Mouse (Mus musculus) spleen, postnatal 10 days (tissue): ENCODE data around the gene Cfap70.

Experiments
- DNase-seq, 2 experiments: peaks; one replicate each; pipeline ENCODE4 v3.0.0; 2021 to 2022; ENCODE audit warnings: low spot score in 2 of 2

Cfap70 gene

GRCm38 (mm10) chr14:20423046-20423445 is 29.0 kb downstream of the Cfap70 start:
- DNase-seq: no peak

DNA sequence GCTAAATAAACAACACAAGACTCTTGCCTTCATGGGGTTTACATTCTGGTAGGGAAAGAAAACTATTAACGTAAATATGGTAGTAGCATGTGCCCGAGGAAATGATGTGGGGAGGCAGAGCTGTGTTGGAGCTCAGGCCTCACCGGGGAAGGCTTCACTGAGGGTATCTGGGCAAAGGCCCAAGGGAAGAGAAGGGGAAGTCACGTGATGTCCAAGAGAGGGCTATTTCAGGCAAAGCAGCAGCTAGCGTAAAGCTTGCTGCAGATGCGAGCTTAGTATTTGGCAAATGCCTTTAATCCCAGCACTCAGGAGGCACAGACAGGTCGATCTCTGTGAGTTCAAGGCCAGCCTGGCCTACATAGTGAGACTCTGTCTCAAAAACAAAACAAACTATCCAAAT is 29.8 kb downstream of the Cfap70 start:
- DNase-seq: peak in 1 of 2 experiments; percentile 21

DNA sequence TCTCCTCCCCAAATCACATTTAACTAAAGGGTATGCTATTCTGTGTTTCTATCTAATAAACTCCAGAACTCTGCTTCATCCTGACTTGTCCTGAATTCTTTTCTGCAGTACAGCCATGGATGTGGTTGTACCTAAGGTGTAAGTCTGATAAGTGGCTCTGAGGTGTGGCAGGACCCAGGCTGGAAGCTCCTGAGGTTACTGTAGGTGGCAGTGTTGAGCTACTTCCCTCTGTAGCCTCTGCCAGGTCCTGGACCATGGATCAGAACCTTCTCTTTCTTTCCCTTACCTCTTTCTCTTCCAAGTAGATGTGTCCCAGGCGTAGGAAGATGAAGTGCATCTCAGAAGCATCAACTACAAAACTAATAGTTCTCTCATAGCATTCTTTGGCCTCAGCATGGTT is 52.0 kb downstream of the Cfap70 start:
- DNase-seq: peak in 1 of 2 experiments; percentile 50

GRCm38 (mm10) chr14:20398864-20399263 is 53.2 kb downstream of the Cfap70 start:
- peak in 1 of 2 experiments; percentile 72 for DNase-seq

DNA sequence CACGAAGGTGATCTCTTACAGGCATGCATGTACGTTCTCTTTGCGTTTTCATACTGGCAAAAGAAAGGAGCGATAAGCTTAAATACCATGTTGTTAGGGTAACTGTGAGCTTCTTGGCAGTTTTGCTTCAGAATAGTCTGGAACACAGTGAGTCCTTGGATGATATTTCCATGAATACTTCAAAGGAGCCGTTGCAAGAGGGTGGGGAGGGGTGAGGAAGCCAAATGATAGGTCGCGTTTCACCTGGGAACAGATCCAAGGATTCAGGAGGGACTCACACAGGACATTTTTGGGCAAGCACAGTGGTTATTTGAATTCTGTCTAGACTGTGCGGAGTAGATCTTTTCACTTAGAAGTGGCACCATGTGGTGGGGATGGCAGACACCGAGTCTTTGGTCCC is 54.8 kb downstream of the Cfap70 start:
- no peak for DNase-seq

DNA sequence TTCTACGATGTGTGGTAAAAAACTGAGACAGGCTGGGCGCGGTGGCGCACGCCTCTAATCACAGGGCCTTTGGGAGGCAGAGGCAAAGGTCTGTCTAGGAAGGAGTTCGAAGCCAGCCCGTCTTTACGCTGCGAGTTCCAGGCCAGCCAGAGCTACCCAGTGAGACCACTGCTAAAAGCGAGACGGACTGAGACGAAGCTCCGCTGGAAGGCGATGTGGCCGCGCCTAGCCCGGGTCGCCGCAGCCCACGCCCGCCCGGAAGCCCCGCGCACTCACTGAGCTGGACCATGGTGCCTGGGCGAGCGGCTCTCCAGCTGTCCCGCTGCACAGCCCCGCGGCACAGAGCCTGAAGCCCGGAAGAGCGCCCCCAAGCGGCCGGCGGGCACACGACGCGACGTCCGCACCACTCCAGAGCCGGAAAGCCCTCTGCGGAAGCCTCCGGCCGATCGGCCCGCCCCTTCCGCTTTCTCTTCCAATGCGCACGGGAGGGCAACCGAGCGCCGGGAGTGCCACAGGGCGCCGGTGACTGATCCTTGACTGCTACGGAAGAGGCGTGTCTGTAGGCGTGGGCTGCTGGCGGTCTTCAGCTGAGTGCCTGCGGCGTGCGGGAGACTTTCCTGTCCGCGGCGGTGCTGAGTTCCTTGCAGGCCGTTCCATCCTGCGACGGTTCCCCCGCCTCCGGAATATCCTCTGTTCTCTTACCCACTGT is 58.7 kb downstream of the Cfap70 start, which contains the start of gene Mrps16:
TSS of gene Mrps16 (minus strand) at position 430 of the 709 bp plus-strand sequence.
- DNase-seq: peak; percentile 78 to 96

DNA sequence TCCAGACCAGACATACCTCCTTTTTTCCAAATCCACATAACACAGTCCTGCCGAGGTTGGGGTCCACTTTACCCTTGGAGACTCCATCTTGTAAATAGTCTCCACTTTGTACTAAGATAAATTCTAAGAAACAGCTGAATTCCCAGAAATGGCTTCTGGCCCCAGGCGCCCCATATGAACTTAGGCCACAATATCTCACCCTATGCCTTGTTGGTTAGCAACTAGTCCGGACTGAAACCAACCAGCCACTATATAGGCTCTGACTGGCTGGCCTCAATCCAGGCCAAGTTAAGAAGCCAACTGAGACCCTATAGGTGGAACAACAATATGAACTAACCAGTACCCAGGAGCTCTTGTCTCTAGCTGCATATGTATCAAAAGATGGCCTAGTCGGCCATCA is 59.7 kb downstream of the Cfap70 start:
- no peak for DNase-seq

- no peak for DNase-seq
These were observed 62.5 kb downstream of the Cfap70 start for GRCm38 (mm10) chr14:20389446-20390079.

- DNase-seq: peak; percentile 98 to 99
These were observed 63.4 kb downstream of the Cfap70 start, which contains the start of gene Dnajc9 for GRCm38 (mm10) chr14:20388441-20389129. Dnajc9 (minus strand) TSS chr14:20388910.

DNA sequence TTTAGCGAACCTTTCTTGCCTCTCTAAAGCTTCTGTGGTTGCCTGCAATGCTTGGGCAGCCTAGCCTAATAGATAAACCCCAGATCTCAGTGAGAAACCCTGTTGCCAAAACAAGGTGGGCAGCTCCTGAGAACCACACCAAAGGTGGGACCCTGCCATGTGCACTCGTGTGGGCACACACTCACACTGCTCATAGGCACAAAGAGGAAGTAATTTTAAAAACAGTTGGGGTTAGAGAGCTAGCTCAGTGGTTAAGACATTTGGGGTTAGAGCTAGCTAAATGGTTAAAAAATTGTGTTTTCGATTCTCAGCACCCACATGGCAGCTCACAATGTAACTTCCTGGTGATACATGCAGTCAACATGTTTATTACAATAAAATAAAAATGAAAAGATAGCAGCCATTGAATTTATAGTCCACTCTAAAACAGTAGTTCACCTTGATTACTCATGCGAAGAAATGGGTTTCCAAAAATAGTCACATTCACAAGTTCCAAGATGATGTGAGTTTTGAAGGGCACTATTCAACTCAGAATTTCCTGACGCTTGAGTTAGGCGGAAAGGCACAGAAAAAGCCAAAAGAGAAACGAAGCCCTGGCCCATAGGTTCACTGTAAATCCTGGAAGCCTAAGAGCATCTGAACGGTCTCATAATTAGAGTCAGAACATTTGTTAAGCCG is 72.1 kb downstream of the Cfap70 start:
- peak in 1 of 2 experiments; percentile 58 for DNase-seq

- DNase-seq: no peak
These were observed 72.9 kb downstream of the Cfap70 start for GRCm38 (mm10) chr14:20379087-20379640.

DNA sequence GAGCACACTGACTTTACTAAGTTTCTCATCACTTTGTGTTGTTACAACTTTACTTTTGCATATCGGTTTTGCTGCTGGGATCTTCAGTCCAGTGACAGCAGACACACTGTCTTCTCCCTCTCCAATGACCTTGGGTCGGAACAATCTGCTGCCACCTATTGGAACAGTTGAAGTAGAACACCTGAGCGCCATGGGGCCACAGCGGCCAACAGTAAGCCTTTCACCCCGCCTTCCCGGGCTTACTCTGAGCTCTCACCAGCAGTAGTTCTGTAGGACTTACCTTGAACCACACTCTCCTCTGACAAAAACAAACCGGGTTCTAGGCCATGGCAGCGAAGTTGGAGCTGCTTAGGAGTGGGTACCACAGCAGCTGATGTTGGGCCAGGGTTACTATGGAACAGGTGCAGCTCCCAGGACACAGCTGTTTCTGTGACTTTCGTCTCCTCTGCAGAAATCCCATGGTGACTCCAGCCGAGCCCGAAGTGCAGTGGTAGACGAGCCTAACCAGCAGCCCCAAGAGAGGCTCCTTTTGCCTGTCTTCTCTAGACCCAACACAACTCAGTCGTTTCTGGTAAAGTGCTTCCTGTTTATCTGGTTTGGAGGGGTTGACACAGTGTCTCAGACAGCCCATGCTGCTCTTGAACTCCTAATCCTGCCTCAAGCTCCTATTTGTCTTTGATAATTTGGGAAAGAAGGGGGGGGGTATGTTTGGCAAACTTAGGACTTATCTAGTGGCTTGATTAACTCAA is 73.5 kb downstream of the Cfap70 start:
- DNase-seq: peak; percentile 35 to 72

DNA sequence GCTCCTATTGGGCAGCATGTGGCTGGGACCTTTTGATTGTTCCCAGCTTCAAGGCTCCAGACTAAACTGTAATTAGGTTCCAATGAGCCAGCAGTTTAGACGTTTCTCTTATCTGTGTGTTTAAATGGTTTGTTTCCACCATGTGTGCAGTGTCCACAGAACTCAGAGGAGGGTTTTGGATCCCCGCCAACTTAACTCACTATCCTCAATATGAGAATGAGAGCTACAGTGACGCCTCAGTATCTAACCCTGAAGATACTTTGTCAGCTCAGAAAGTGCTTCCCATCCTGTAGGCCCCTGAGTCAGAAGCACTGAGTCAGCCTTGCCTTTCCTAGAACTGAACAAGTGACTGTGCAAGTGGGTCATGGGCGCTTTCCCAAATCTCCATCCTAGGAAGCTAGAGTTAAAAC is 74.9 kb downstream of the Cfap70 start:
- DNase-seq: peak in 1 of 2 experiments; percentile 38

- DNase-seq: no peak
These were observed 80.2 kb downstream of the Cfap70 start for GRCm38 (mm10) chr14:20371854-20372253.

GRCm38 (mm10) chr14:20370798-20371197 is 81.2 kb downstream of the Cfap70 start:
- DNase-seq: peak in 1 of 2 experiments; percentile 50

DNA sequence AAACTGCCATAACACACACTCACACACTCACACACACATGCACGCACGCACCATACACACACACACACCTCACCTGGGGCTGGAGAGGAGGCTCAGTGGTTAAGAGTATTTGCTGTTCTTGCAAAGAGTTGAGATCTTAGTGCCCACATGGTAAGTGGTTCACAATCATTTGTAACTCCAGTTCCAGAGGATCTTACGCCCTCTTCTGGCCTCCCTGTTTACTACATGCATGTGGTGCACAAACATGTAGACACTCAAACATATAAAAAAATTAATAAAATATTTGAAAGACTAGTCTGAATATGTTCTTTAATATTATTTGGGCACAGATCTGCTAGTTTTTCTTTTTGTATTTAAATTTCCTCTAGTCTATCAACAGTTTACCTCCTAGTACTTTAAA is 83.8 kb downstream of the Cfap70 start:
- peak in 1 of 2 experiments; percentile 42 for DNase-seq

- no peak for DNase-seq
These were observed 88.8 kb downstream of the Cfap70 start for GRCm38 (mm10) chr14:20363230-20363629.

DNA sequence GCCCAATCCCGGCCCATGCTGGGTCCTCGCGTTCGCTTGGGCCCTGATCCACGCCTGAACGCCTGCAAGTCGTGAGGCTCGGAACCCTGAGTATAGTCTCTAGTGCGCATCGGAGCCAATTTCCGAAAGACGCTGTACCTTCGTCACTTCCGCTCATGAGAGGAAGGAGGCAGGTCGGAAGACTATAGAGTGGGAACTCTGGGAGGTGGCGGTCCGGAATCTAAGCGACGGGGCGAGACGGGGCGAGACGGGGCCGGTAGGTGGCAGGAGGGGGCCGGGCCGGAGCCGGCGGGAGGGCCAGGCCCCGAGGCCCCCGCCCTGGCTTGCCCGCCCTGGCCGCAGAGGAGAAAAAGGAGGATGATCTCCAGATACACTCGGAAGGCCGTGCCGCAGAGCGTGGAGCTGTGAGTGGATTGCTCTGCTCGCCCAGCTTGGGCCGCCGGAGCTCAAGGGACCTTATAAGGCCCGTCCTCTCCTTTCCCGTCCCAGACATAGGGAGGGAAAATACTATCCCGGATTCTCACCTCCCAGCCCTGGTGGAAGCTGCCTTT is 104.0 kb downstream of the Cfap70 start, which contains the start of the genes Ecd and Fam149b:
TSS of gene Ecd (minus strand) at position 131 of the 551 bp plus-strand sequence.
TSS of gene Fam149b (plus strand) at position 172 of the 551 bp plus-strand sequence.
- DNase-seq: peak; percentile 91 to 92

DNA sequence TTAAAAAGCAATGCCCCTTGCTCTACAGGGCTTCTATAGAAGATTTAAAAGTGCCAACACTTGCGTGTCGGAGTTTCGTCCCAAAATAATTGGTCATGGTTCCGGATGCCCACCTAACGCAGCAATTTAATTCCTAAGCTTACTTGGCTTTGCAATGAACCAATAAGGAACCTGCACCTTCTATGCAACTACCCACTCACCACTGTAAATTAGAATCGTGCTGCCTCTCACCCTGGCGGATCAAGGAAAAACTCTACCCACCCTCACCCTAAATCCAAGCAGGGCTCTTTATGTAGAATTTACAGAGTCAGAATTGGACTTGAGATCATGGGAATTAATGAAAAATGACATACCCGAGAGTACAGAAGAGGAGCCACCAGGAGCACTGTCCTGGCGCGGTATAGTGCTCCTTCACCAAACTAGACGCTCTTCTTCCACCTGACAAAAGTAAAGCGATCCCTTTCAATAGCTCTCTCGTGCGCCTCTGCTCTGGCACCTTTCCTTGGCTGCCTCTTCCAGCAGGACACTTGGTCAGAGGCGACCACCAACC is 104.5 kb downstream of the Cfap70 start:
- no peak for DNase-seq

- DNase-seq: no peak
These were observed 106.1 kb downstream of the Cfap70 start for GRCm38 (mm10) chr14:20345885-20346284.
